Mouse (Mus musculus) induced T-regulatory cell, adult 2 months (primary cell): ENCODE data around the gene Rfesd.

Experiments used
- DNase-seq: peaks from one replicate; pipeline ENCODE4 v3.0.0-alpha.2; 2012; ENCODE audit warnings: low read depth

Gene Rfesd

GRCm38 (mm10) chr13:76017974-76018843 lies at the start of gene Rfesd:
Gene Rfesd, minus strand, starts transcription at chr13:76018719.
- peak; percentile 99 for DNase-seq

GRCm38 (mm10) chr13:76064363-76064945 lies 45.9 kb upstream of the Rfesd start:
- no peak for DNase-seq

GRCm38 (mm10) chr13:76063548-76063947 lies 45.0 kb upstream of the Rfesd start:
- DNase-seq, result no peak

DNA sequence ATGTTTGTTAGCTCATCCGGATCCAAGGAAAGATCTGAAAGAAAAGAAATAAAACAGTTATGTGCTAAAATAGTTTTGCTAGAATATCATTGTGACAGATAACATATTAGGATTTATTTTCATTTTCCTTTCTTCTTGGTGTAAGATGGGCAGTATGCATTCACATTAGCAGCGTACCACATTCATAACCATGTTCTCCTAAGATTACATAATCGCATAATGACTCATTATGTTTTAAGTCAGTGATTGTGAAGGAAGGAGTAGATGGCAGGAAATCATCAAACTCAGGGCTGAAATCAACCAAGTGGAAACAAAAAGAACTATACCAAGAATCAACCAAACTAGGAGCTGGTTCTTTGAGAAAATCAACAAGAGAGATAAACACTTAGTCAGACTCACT lies 44.0 kb upstream of the Rfesd start:
- no peak for DNase-seq

GRCm38 (mm10) chr13:76062126-76062525 lies 43.6 kb upstream of the Rfesd start:
- DNase-seq, result no peak

DNA sequence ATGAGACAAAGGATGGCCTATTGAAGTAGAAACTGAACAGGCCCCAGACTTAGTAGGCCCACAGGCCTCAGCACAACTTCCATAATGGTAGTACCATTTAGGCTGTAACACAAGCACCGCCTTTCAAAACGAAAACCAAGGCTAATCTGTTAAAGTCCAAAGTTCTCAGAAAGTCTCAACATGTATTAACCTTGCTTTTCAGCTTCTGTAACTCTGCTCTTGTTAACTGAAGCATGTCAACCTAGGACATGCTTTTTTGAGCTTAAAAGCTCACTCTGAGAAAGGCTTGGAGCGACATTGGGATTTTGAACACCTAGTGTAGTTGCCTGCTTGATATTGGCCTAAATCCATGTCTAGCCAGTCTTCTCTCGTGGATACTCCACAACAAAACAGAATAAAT lies 41.1 kb upstream of the Rfesd start:
- DNase-seq, result no peak

DNA sequence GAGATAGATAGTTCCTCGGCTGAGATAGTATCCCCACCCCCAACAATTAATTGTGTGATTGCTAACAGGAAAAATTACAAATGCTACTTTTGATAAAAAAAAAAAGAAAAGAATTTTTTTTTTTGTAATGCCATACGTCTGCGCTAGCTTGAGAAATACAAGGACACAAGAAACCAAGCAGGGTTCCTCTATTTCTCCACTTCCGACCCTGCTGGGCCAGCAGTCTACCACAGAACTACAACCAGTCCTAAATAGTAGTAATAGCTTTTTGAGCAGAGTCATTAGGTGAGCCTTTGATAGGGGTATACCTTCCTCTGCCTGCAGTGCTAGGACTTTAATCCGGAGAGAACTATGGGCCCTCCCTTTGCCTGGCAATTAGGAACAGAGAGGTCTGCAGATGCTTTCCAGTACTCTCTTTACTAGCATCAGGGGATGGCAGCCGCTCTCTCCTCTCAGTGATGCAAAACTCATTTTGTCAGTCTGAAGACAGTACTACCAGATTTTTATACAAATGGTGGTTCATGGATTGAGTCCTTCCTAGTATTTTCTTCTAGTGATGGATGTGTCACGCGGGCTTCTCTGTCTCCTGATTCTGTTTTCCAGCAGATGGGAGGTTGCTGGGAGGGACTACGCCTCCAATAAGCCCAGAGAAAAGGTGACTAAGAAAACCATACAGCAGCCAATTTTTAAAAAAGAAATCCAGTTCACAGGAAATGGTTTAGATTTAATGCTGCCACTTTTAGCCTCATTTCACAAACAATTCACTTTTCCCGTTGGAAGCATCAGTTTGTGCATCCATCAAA lies 38.9 kb upstream of the Rfesd start:
- no peak for DNase-seq

DNA sequence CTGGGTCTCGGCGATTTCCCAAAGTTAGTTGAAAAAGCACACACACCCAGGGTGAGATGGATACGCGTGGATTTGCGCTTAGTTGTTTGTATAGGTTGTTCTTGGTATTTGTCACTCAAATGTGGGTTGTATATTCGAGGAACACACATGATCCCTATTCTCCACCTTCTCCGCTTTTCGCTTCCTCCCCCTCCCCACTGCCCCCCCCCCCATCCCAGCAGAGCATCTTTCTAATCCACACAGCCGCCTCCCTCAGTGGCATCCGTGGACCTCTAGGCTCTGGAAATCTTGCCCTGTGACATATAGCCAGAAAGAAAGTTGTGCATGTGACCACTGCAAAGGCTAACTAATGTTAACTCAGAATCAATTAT lies 38.4 kb upstream of the Rfesd start, which contains the start of gene Gpr150:
Gpr150 (minus strand) TSS at position 101 of the 371 bp plus-strand sequence.
- DNase-seq, result no peak

DNA sequence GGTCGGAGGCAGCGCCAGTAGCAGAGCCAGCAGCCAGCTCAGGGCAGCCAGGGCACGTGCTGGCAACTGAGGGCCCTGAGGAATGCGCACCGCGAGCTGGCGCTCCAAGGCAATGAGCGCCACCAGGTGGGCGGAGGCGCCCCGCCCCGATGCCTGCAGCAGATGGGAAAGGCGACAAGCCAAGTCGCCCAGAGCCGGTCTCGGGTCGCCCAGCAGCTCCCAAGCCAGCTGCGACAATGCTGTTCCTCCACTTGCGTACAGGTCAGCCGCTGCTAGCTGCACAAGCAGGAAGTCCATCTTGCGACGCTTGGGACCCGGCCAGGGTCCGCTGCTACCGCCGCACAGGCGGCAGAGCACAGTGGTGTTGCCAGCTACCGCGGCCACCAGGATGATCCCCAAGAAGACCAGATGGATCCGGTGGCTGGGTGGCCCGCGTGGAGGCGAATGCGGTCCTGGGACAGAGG lies 37.8 kb upstream of the Rfesd start:
- peak; percentile 62 for DNase-seq

DNA sequence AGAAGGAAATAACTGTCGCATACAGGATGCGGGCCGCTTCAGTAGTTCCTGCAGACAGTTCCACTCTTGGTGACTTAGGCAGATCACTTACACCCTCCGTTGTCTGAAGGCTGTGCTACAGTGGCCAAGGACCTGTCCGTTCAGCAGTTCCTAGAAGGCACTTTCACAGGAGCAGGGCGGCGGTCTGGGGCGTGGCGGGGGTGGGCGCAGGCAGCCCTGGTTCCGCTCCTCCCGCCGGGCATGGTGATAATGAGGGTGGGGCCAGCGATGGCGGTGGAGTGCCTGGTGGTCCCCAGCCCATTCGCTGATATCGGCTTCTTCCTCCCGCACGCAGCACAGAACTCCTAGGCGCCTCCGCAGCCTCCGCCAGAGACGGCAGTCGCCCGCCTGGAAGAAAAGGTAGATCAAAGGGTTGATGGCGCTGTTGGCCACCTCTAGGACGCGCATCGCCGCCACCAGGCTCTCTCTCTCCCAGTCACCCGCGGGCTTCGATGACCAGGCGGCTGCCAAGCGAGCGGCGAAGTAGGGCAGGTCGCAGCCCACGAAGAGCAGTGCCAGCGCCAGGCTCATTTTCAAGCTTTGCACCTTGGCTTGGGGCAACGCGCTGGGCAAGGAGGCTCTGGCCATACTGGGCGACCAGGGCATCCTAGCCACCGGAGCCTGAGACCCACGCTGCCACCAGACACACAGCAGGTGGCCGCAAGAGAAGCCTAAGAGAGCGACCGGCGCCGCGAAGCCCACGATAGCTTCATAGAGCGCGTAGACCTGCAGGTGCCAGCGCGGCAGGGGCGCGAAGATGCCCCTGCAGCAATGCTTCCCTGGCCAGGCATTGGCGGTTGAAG lies 37.1 kb upstream of the Rfesd start:
- DNase-seq, result peak; percentile 26

- no peak for DNase-seq
These were observed 26.5 kb upstream of the Rfesd start for GRCm38 (mm10) chr13:76044971-76045370.

DNA sequence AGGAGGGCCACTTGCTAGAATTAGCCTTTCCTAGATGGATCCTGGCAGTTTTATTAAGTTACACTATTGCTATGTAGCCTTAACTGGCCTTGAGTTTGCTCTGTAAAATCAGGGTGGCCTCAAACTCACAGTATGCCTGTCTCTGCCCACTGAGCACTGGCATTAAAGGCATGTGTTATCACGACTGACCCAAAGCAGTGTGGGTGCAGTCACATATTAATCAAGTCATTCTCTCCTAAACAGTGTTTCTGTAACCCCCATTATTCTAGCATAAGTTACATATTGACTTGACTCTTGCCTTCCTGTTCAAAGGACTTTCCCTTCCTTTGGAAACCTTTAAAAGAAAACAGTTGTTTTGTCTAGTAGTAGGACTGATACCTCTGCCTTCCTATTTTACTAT lies 23.9 kb upstream of the Rfesd start:
- DNase-seq, result no peak

DNA sequence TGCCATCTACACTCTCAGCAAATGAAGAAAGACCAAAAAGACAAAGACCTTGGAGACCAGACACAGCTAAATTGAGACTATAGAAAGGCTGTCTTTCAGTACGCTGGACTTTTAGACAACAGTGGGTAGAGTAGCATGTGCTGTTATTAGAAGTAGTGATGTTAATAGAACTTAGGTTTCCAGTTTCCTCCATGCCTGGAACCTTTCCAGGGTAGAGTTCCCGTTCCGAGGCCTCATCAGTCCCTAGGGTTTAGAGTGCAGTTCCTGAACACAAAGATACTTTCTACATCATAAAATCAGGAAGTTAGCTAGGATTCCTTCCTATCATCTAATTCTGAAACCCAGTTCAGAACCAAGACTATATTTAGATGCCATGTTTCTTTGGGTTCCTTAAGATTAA lies 6.1 kb upstream of the Rfesd start:
- no peak for DNase-seq

DNA sequence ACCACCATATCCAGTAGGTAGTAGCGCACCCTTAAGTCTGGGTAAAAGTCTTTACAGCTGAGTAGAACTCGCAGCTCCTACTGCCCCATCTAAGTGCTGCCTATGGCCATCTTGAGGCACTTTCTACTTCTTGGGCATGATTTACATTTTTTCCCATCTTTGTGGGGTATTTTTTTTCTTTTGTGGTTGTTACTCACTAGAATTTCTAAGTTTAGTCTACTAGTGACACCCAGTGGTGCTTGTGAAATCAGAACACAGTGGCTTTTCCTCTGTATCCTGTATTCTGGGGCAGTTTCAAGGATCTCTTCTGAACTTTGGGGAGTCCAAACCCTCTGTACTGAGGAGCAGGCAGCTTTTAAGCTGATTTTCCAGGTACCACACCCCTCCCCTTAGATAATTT lies 3.3 kb upstream of the Rfesd start:
- peak; percentile 22 for DNase-seq

- no peak for DNase-seq
These were observed 403 bp upstream of the Rfesd start for GRCm38 (mm10) chr13:76018844-76019400.

DNA sequence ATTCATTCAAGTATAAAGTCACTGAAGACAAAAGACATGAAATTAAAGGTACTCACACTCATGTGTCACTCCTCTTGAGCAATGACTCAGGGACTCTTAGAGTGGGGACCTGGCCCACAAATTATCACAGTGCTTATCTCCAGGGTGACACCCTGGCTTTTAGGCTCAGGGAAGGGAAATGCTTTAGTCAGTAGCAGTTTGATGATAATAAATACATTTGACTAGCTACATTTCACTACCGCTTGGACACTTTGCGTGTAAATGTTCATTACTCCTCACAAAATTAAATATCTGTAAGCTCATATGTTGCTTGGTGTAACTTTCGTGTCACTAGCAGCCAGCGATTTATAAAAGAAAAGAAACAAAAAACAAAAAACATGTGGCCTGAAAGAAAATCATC lies 1.1 kb downstream of the Rfesd start:
- peak; percentile 57 for DNase-seq

GRCm38 (mm10) chr13:76014511-76014910 lies 4.0 kb downstream of the Rfesd start:
- no peak for DNase-seq

- DNase-seq, result no peak
These were observed 15.2 kb downstream of the Rfesd start for GRCm38 (mm10) chr13:76003272-76003671.

DNA sequence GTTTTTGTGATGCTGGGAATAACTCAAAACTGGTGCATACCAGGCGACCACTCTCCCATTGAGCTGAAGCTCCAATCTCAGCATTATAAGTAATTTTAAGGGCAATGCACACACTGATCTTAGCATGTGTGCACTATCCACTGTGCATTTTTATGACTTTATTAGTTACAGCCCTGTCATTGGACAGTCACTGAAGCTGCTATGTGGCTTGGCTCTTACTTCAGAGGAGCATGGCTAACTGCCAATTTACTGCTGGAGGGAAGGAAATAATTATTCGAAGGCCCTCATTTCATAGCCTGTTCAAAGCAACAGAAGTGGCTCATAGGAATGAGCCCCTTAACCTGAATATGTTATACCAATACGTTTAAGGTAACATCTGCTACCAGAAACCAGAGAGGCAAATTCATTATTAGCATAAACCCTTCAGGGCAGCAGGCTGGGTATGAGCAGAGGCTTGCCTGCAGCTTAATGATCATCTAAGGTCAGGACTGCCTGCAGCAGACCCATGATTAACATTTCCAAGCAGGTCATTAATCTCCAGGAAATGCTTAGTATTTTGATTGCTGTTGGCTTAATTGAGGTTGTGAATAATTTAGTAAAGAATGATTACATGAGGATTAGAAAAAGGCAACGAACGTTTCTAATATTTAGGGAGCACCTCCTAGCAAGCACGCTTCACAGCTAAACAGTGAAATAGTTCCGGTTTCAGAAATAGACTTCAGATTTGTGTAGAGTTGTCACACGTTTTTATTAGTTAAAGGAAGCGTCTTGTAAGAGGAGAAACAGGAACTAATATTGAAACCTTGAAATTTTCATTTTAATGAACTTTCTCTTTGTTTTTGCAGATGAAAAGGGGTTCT lies 26.1 kb downstream of the Rfesd start:
- no peak for DNase-seq

GRCm38 (mm10) chr13:75988096-75988495 lies 30.4 kb downstream of the Rfesd start:
- DNase-seq, result no peak
